Mouse (Mus musculus) lung, postnatal 14 days (tissue): ENCODE data around the gene Shc3.

ENCODE experiments used
- DNase-seq: peaks from one replicate; pipeline ENCODE4 v3.0.0; 2021

The Shc3 gene

DNA sequence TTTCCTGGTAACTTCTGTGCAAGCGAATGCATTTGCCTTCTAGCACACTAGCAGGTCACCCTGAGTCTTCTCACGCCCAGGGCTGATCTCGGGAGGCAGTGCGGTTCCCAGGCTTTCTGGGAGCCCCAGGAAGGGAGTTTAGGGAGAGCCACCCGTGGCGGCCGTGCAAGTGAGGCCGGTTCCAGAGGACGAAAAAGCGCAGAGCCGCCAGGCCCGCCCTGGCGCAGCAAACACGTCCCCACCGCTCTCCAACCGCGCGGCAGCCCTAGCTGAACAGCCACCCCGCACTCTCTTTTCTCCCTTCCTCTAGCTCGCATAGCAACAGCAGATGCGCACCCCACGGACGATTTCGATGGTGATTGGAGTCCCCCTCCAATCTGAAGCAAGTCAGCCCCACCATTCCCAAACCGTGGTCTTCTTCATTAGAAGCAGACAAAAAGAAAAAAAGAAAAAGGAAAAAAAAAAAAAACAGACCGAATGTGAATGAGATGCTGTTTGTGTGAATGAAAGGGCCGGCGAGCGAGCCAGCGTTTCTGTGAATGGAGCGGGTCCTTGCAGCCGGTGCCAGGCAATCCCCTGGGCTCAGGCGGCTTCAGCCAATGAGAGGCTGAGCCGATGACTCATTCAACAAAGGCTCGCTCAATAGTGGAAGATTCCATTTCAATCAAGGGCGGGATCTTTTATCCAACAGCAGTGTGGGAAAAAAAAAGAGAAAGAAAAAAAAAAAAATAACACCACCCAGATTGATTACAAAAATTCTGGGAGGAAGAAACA is at the start of gene Shc3:
Gene Shc3 (minus strand): TSS at position 509 of the 774 bp plus-strand sequence.
- DNase-seq, result peak; percentile 48

DNA sequence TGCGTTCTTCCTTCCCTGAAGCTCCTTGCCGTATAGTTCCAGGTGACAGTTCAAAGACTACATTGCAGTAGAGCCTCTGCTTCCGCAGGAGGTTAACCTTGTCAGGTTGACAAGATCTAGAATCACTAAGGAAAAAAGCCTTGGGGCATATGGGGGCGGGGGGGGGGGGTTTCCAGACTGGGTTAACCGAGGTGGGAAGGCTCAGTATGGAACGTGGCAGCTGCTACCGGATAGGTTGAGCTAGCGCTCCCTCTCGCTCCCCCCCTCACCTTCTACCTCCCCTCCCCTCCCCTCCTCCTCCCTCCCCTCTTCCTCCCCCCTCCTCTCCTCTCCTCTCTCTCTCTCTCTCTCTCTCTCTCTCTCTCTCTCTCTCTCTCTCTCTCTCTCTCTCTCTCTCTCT is 49.4 kb upstream of the Shc3 start:
- DNase-seq, result no peak

DNA sequence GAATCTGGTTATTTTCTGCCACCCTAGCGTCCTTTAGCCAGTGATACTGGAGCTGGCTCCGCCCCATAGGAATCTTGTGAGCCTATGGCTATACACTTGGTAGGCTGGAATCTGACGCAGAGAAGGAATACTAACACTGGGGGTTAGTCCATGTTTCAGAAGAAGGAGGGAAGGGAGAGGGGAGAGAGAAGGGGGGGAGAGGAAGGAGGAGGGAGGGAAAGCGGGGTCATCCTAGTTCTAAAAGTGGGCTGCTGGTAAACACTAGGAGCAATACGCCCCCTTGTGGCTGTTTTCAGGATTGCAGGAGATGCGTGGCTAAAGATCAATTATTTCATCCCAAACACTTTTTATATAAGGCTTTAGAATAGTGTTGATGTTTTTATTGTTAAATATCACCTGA is 48.6 kb upstream of the Shc3 start:
- DNase-seq, result peak; percentile 70

DNA sequence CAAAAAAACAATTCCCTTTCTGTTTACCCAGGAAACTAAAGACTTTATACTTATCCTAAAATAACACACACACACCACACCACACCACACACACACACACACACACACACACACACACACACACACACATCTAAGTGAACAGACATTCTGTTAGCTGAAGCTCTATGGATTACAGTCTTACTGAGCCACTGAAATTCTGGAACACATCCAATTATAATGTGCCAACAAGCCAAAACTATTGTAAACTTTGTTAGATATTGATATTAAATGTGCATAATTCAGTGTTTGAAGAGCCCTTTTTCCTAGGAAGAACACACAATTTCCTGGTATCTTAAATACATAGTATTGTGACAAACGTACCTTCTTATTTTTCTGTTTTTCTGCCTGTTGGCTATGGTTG is 48.1 kb upstream of the Shc3 start:
- DNase-seq, result no peak

DNA sequence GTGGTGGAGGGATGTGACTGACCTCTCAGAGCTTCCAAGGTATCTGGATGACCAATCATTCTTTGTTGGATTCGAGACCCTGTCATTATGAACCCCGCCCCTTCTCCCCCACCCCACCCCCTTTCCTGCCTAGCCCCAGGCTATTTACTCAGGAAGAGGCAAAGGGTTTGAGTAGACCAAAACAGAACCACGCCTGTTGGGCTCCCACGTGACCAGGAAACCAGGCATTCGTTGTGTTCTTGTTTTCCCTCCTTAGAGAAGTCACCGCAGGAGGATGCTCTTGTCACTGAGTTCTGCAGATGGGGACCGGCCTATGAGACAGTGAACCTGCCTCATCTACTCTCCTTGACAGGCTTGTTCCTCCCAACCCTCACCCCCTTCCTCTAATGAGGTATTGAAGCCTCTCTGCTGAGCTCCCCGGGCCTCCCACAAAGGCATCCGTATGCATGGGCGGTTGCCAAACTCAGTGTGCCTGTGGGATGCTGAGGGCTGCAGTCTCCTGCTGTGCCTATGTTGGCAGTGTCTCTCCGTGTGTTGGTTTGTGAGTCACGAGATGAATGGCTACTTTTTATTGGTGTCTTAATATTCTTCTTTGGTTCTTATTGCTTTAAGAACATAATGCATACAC is 47.3 kb upstream of the Shc3 start:
- no peak for DNase-seq

DNA sequence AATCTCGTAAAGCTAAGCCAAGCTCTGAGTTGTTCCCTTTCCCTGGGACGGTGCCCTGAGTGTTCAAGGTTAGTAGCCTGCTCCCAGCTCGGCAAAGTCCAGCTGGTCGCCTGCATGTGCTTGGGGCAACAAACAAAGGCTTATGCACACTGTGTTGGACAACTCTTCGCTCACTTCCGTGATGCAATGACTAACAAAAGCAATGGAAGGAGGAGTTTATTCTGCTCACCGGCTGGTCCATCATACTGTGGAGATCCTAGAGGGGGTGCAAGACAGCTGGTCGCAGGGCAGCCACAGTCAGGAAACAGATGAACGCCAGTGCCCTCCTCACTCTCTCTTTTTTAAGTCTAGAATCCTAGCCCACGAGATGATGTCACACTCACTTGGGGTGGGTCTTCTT is 46.6 kb upstream of the Shc3 start:
- no peak for DNase-seq

DNA sequence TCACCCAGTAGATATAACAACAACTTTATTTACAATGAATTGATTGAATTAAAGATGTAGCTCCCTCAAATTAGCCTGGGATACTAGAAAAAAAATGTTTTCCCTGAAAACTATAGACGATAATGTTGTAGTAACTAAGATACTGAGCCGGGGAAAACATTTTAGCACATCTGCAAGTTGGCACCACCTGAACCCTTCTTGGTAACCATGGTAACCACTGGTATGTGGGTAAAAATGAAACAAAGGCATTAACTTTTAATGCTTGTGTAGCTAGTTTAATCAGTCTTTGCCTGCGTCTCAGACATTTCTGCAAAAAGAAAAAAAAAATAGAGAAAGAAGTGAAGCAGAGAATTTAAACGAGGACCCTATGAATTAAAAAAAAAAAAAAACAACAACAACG is 42.3 kb upstream of the Shc3 start:
- no peak for DNase-seq

DNA sequence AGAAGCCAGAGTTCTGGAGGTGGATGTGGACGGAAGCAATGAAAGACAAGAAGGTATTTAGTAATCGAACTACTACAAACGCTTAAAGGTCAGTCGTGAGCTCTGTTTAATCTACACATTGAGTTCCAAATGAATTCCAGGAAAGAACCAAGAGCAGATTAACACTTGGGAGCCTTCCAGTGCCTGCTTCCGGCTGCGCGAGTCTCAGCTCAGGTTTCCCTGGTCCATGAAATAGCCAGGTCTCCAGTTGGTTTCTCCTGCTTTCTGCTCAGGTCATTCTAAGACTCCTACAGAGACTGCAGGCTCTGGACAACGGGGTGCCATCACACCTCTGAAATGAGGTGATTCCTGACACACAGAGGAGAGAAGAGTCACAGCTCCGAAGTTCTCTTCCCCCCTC is 41.8 kb upstream of the Shc3 start:
- no peak for DNase-seq

DNA sequence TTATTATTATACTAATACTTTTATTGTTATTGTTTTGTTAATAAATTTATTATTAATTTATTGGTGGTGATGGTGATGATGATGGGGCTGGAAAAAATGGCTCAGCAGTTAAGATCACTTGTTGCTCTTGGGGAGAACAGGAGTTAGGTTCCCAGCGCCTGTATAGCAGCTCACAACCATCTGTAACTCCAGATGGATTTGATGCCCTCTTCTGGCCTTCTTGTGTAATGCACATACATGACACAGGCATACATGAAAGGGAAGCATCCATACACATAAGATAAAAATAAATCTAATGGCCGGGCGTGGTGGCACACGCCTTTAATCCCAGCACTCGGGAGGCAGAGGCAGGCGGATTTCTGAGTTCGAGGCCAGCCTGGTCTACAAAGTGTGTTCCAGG is 40.0 kb upstream of the Shc3 start:
- DNase-seq, result no peak

DNA sequence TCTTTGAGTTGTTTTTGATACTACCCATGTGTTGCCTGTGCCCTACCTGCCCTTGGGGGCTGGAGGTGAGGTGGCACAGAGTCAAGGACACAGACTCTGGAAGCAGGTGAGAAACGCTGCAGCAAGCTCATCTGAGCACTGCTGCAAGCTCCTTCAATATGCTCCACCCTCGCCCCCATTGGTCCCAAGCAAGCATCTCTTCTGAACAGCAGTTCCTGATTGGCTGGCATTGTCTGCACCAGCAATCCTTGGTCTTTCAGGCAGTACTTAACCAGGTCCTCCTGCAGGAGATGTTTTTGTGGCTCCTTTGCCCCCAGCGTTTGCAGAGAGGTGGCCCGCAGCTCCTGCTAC is 34.6 kb upstream of the Shc3 start:
- DNase-seq, result no peak

DNA sequence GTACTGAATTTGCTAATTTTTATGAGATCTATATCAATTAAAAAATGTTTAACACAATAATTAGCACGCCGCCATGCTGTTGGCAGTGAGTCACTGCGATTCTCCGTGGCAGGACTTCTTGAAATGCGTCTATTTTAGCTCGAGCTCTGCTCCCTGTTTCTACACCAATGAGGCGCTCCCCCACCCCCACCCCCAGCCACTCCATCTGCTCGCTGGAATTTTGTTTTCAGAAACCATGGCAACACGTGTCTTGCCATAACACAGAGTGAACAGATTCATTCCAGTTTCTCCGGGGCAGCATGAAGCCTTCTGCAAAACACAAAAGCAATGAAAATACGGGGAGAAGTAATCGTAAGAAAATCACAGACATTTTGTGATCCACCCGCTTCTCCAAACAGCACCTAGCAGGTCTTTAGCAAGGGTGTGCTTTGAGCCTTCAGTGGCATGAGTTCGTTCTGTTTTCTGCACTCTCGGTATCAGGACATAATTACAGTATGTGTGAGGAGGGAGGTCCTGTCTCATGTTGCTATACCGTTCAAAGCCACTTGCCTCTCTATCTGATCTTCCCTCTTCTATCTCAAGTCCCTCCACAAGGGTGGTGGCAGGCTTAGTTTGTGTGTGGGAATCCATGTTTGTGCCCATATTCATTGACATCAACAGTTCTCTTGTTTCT is 34.1 kb upstream of the Shc3 start:
- DNase-seq, result peak; percentile 17

DNA sequence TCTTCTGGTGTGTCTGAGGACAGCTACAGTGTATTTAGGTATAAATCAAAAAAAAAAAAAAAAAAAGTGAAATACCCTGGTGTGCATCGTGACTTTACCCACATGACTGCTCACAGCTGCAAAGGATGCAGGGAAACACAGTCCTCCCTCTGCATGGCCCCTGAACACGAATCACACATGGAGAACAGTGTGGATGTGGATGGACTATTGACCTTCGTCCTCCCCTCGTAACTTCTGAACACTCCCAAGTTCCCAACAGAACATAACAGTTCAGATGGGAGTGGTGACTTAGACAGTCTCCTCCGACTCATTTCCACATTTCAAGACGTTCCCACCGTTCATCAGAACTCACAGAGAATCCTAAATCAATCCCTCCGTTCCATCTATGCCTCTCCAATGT is 33.5 kb upstream of the Shc3 start:
- no peak for DNase-seq

DNA sequence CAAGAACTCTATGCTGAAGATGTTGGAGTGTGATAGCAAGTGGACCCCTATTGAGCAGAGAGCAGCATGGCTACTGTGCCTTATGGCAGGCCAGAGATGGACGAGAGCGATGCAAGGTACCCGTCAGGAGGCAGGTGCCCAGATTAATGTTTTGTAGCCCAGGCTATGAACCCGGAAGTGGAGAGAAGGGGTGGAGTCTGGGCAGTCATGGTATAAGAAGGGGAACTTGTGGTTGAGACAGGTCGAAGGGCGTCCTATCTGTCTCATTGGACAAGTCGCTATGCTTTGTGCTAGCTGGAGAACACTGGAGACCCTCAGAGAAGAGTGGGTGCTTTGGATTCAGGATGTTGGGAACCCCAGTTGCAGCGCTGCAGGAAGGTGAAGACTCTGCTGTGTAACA is 30.9 kb upstream of the Shc3 start:
- DNase-seq, result no peak

DNA sequence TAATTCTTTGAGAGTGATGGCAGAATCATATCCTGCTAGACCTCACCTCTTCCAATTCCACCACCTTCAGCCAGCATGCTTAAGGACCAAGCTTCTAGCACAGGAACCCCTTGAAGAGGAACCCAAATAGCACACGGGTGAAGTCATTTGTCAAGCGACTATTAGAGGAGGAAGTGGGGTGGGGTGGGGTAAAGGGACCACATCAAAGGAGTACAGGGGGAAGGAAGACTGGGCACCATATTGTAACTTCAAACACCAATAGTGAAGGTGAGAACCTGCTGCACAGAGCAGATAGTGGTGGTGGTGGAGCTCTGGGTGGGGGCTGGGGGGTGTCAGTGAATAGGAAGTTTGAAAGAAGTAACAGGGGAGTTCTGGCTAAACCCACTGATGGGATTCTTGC is 28.8 kb upstream of the Shc3 start:
- DNase-seq, result no peak

DNA sequence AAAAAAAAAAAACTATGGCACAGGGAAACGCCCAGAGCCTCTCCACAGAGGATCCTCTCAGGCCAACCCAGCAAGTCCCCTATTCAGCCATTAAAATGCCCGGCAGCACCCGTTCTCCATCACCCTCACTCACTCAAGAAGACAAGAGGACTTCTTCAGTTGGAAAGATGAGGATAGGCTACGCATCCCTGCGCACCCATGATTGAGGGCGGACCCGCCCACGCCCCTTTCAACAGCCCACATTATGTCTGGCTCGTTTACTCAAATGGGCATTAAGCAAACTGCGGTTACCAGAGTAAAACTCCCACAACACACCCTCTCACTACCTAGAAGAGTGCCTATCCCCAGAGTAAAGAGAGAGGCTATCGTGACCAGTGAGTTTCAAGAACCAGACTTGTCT is 26.2 kb upstream of the Shc3 start:
- DNase-seq, result no peak

DNA sequence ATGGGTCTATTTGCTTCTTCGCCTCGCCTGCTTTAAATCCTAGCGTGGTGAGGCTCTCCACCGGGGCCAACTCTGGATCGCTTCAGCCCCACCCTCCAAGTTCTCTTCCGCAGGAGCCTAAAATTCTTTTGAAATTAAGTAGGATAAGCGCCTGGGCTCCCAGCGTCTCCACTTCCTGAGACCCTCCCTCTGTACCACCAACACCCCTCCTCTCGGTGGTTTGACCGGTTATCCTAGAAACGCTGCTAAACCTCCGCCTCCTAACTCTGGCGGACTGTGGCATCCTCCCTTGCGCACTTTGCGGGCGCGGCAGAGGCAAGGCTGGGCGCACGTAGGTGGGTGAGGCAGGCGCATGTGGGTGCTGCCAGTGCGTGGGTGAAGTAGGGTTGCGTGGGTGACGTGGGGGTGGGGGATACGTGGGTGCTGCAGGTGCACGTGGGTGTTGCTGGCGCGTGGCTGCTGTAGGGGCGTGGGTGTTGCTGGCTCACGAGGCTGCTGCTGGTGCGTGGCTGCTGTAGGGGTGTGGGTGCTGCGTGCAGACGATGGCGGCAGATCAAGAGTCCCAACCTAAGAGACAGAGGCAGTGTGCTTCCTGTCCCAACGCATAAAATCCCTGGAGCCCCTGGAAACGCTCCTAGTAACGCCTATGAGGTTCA is 25.6 kb upstream of the Shc3 start:
- DNase-seq, result no peak

DNA sequence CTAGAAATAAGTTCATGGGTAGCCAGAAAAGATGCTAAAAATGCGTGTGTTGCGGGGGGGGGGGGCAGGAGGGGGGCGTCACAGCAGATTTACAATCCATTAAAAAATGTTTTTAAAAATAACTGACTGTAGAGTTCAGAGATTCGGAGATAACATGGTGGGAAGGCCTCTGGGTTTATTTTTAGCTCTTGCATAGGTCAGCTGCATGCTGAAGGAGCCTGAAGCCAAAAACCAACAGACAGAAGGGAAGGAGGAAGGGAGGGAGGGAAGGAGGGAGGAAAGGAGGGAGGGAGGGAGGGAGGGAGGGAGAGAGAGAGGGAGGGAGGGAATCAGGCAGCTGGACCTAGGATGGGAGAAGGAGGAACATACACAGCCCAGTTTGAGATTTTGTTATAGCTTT is 18.8 kb upstream of the Shc3 start:
- no peak for DNase-seq

DNA sequence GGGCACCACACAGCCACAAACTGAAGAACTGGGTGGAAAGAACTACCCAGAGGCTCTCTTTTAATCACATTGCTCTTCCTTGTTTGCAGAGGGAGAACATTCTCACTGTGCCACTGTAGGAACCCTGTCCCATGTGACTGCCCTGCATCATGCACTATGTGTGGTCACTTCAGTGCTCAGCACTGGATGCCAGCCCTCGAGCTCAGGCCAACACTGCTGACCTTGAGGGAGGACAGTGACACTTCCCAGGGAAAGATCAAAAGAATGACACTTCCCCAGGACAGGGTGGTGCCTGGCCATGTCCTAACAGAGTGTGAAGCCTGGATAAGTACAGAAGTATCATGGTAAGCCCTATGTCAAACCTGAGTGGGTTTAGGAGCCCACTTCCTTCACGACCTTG is 13.0 kb upstream of the Shc3 start:
- DNase-seq, result no peak

DNA sequence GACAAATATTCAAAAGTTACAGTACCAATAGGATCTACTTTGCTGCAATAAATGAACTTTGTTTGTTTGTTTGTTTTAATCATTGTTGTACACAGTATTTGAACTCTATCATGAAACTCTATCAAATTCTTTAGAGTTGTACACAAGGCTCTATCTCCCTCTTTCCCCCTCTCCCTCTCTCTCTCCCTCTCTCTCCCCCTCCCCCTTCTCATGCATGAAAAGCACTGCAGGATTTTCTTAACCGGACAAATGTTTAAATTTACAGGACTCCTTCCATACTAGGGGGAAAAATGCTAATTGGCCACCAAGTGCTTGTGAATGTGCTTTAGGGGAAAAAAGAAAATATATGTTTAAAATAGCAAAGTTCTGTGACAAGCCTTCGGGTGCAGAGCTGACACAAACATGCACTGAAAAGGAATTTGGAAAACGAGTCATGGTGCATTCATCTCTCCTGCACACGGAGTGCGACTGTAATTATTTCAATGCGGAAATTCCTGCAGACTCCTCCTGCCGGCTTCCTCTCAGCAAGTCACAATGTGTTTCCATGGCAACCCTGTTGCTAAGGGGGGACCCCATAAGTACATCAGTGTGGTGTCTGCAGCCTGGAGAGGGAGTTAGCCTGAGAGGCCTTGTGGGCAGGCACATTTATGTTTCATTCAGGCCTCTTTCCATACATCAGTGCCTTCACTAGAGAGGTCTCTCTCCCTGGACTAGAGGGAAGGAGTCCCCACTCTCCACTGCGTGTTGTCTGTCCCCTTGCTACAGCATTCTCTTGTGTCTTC is 11.2 kb upstream of the Shc3 start:
- no peak for DNase-seq

DNA sequence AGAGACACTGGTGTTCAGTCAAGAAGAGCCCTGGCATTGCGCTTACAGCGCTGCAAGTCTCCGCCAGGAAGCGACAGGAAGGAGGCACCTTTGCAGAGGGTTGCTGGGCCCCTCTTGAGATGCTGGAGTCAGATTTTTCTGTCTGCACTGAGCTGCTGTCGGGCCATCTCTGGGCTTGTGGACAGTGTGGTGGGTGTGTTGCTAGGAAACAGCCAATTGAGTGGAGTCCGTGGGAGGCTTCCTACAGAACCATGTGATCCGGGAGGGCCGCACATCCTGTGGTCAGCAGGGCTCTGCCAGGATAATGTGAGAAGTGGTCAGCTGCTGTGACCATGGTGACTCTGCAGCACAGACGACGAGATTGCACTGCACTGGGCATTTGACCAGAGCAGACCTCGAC is 4.6 kb upstream of the Shc3 start:
- peak; percentile 29 for DNase-seq

DNA sequence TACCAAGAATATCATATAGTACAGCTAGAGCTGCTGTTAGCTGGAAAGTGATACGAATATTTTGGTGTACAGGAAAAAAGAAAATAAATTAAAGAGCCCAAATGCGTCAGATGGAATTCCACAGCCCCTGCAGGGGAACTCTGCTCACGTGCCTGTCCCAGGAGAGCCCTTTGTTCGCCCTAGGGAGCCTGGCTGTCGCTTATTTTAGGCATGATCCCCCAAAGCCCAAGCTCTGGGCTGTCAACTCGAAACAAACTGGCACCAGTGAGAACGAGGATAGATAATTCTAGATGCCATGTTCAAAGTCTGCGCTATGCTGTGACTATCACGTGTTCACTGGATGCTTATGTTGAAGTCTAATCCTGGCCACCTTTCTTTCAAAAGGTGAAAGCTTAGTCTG is 892 bp upstream of the Shc3 start:
- no peak for DNase-seq

DNA sequence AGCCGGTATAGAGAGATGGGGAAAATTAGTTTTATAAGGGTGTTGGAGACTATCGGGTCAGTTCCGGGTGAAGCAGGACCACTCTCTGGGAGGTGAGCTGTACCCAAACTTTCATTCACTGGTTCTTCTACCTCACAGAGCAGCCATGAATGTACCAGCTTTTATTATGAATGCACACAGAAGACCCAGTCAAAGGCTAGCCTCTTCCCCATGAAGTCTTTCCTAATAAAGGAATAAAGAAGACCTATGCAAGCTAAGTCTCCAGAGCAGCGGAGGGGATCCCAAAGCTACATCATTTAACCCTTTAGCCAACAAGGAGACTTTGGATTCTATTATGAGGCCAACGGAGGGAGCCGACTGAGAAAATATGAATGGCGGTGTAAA is 458 bp upstream of the Shc3 start:
- no peak for DNase-seq

DNA sequence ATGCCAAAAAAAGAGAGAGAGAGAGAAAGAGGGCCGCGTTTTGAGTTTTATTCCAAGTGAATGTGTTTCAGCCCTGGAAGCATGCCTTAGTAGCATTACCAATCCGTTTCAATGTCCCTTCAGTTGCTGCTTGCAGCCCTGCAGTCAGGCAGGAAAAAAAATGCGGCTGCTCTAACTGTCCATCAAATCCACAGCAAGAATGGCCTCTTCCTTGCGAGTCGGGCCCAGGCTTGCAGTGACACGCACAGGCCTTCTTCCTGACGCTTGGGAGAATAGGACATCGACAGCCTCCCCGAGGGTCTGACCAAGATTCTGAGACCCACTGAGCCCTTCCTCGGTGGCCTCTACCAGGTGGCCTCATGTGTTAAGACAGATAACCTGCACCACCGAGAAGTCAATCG is 718 bp downstream of the Shc3 start:
- no peak for DNase-seq
